Mouse (Mus musculus) left cerebral cortex, postnatal 10 days (tissue): ENCODE measurements around the gene Rln1. TPM values are rescaled to one million over a fixed set of nuclear protein-coding genes. Genes with fewer than 3 reads are reported as not detected.

Experiments used
- DNase-seq, 2 experiments: peaks; one replicate each; pipeline ENCODE4 v3.0.0; 2021 to 2022; ENCODE audit warnings: low spot score in 2 of 2, mixed read lengths in 1 of 2; ENCODE audit errors: extremely low spot score in 1 of 2
- intact Hi-C: fragments of 180-260 bp; cut with DNase I; formaldehyde crosslinking; loops from one replicate; pipeline ENCODE4 v1.15.1; 2025
- total RNA-seq, 2 experiments: library from RNA; stranded (reverse); gene quantifications; 2 replicates each; pipeline ENCODE4 v1.2.3; 2021

Rln1 gene
- total RNA-seq, 2 experiments from 2014 or later, result 2.0 to 2.6 TPM

GRCm38 (mm10) chr19:29363557-29363956 is 29.1 kb upstream of the Rln1 start:
- intact Hi-C loops, result no loop called here

DNA sequence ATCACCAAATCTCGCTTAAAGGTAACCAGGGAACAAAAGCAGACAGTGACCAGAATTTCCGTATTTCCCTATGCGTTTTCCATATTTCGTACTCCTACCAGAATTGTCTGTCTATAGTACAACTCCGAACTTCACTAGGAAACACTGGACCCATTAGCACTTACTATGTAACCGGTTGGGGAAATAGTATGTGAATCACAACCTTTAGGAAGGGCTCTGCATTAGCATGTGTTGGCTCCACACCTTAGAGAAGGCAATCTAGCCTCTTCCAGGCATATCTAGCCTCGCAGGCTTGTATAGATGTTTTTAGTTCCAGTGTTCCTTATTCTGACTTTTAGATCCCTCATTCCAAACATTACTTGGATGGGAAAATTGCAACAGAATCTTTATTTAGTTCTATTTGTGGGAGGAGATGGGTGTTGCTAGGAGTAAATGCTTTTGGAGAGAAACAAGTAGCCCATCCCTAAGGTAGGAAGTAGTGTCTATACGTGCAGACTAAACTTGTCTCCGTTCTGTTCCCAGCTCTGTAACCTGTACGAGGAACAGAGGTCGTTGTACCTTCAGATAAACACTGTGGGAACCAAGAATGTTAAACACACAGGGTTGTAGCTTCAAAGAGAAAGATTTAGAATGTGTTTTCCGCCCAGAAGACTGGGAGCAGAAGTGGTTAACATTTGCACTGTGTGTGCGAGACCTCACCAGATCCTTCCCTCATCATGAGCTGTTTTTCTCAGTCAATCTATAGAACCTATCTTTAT is 27.9 kb upstream of the Rln1 start:
- intact Hi-C loops, result no loop called here
- DNase-seq, result no peak

More at GRCm38 (mm10) chr19:29363557-29363956, 29.1 kb upstream of the Rln1 start:
- DNase-seq, result no peak

- intact Hi-C loops, result no loop called here
- peak; percentile 92 for DNase-seq
Observed at GRCm38 (mm10) chr19:29361468-29362130, 27.1 kb upstream of the Rln1 start.

DNA sequence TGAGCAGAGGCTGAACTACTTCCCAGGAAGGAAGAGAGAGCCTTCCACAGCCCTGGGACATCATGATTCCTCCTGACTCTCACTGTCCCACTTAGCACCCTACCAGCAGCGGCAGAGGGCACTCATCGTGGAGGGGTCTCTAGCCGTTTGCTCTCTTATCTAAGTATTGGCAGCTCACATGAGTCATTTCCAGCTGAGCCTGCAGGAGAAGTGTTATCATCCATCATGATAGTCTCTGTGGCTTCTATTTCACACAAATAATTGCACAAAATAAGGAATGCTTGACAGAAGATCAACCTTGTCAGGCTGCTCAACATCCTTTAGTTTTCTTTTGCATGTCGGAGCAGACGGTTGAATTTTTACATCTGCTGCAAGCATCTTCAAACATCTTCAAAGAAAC is 25.8 kb upstream of the Rln1 start:
- DNase-seq, result no peak
- intact Hi-C loops, result no loop called here

- DNase-seq, result no peak
- intact Hi-C loops, result loop anchor here (2.0 to 10.0 kb wide), 5 partner anchors 101 to 579 kb away; partner anchors contain the start of genes Cdc37l1 and Jak2
Observed at GRCm38 (mm10) chr19:29356281-29356680, 21.8 kb upstream of the Rln1 start.

- peak; percentile 80 to 91 for DNase-seq
- intact Hi-C loops, result loop anchor here (5.0 to 10.0 kb wide), 5 partner anchors 43 to 578 kb away; partner anchors contain the start of genes Cdc37l1 and Jak2
Observed at GRCm38 (mm10) chr19:29354895-29355877, 20.7 kb upstream of the Rln1 start.

DNA sequence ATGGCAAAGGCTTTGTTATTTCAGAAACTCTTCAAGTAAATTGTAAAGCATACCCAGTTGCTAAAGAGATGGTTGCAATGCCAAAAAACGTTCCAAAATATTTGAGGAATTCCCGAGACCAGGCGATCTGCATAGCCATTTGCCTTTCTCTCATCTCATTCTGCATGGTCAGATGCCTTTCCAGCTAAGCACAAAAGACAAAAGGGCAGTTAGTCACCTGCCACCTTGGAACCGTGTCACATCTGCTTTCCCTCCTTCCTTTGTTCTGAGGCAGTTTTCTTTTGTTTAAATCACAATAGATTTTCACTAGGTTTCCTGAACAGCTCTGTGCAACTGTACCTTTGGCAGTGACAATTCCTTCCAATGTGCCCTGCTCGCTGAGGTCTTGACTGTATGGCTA is 16.5 kb upstream of the Rln1 start:
- intact Hi-C loops, result loop anchor here (5.0 to 10.0 kb wide), 3 partner anchors 39 to 356 kb away; partner anchors contain the start of genes Cdc37l1 and Jak2
- no peak for DNase-seq

DNA sequence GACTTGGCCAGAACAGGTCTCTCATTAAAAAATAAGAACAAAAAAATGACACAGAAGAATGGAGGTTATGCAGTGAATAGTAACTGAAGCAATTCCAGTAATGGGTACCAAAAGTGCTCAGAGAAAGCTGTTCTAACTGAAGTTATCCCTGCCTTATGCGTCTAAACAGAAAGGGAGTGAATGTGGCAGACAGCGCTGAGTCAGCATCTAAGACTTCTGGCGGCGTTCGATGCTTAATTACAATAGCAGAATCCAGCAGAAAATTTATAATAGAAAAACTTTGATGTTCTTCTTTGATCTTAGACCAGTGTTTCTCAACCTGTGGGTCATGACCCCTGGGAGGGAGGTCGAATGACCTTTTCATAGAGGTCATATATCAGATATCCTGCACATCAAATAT is 11.2 kb upstream of the Rln1 start:
- intact Hi-C loops, result no loop called here
- DNase-seq, result no peak

DNA sequence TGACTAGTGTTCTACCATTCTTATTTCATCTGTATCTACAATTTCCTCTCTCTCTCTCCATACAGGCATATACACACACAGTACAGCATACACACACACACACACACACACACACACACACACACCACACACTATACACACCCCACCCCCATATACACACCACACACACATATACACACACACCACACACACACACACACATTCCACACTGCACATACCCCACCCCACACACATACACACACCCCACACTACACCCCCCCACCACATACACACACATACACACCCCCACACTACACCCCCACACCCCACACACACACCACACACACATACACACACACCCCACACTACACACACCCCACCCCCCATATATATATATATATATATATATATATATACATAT is 10.4 kb upstream of the Rln1 start:
- intact Hi-C loops, result no loop called here
- DNase-seq, result no peak

- intact Hi-C loops, result no loop called here
- DNase-seq, result no peak
Observed at GRCm38 (mm10) chr19:29342281-29342680, 7.8 kb upstream of the Rln1 start.

- DNase-seq, result no peak
- intact Hi-C loops, result no loop called here
Observed at GRCm38 (mm10) chr19:29341029-29341428, 6.6 kb upstream of the Rln1 start.

- DNase-seq, result no peak
- intact Hi-C loops, result no loop called here
Observed at GRCm38 (mm10) chr19:29336624-29337023, 2.2 kb upstream of the Rln1 start.

- intact Hi-C loops, result no loop called here
- no peak for DNase-seq
Observed at GRCm38 (mm10) chr19:29326822-29327552, 7.5 kb downstream of the Rln1 start.

DNA sequence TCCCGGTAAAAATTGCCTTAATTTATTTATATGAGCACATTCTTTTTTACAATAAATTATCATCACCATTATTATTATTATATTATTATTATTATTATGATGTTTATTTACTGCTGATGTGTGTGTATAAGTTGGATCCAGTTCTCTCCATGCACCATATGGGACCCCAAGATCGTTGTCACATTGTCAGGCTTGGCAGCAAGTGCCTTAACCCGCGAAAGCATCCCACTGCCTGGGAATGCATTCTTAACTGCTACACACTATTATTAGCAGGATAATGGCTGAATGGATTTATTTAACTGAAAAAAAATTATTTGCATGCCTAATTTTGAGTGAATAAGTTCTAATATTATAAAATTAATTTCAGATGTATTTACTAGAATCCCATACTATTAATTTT is 8.1 kb downstream of the Rln1 start:
- DNase-seq, result no peak
- intact Hi-C loops, result no loop called here

DNA sequence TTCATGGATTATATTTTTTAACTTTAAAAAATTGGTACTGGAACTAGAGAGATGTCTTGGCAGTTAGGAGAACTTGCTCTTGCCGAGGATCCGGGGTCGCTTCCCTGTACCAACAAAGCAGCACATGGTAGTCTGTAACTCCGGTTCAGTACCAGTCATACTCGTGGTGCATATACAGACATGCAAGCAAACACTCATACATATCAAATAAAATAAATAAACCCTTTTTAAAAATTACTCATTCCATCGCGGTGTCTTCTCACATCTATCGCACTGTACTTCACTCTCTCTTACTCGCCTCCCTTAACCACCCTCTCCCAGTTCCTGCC is 8.7 kb downstream of the Rln1 start:
- intact Hi-C loops, result no loop called here
- no peak for DNase-seq

- DNase-seq, result peak in 1 of 2 experiments; percentile 65
- intact Hi-C loops, result no loop called here
Observed at GRCm38 (mm10) chr19:29325053-29325851, 9.2 kb downstream of the Rln1 start, which contains the start of gene Insl6. TSS of gene Insl6 (minus strand) at chr19:29325356.

DNA sequence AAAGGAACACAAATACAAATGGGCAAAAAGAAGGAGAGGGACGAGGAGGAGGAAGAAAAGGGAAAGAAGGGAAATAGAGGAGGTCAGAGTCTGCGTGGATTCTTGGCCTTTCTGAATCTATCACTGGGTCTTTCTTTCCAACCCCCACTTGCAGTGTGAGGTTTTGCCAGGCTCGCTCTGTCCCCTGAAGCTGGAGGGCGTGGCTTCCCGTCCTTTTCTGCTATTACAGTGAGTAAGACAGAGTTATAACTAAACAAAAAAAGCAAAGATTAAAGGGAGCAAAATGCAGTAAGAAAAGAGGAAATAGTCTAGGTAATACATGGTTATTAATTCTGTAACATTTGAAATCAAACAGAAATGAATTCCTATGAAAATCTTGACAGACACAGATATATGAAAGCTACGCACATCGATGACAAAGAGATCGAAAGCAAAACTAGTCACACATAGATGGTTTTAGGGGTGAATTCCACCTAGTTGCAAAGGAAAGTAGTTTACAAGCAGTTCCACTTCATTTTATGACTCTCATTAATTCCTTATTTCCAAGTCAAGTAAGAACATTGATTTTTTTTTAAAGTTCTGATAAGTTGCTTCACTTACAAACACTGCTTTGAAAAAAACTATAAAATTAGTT is 10.9 kb downstream of the Rln1 start:
- DNase-seq, result no peak
- intact Hi-C loops, result no loop called here
